Mouse (Mus musculus) embryonic stem cell, embryonic (primary cell): ENCODE data around the gene Polr1e.

Source experiments
- CTCF ChIA-PET, 4 experiments: fragments of 300-600 bp in 2 of 4; fragments of 350-600 bp in 2 of 4; sonication (Branson Sonifier 250); formaldehyde crosslinking; loops; one replicate each; lab custom pipeline; 2022; ENCODE audit warnings: inconsistent platforms in 2 of 4; lab: Charles Lee
- POLR2A ChIA-PET, 4 experiments: fragments of 300-600 bp in 2 of 4; fragments of 350-600 bp in 2 of 4; sonication (Branson Sonifier 250); formaldehyde crosslinking; loops; one replicate each; lab custom pipeline; 2022; ENCODE audit warnings: antibody characterized with exemption in 4 of 4, inconsistent platforms in 1 of 4; lab: Charles Lee

Polr1e gene

DNA sequence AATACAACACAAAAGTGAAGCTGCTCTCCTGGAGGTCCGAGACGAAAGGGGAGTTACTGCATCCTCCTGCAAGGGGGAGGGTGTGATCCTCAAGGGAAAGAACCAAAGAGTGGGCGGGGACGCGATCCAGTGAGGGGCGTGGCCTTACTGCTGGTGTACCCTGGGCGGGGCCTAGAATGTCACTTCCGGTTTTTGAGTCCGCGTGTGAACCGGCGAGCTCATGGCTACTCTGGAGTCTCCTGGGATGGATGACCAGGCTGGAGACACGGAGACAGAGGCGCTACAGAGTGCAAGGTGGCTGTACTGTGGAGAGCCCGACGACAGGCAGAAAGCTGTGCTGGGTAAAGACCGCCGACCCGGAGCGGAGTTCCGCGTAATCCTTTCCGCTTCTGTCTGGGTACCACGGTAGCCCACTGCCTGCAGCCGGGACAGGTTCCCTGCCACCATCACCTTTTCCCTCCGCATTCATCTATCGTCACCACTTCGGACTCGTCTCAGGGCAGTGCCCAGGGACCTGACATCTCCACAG is at the start of gene Polr1e:
Polr1e (plus strand) TSS at position 132 of the 529 bp plus-strand sequence.
- POLR2A ChIA-PET = interaction anchor here (0.6 to 2.1 kb wide), 30 partner anchors 8 to 850 kb away, joined by 3 to 15 read pairs (median 4); partner anchors contain the start of genes Grhpr (in 3 of the 4) and Fbxo10 (in 1 of the 4)
- CTCF ChIA-PET = interaction anchor here (0.5 to 1.3 kb wide), 12 partner anchors 27 to 560 kb away, joined by 3 to 14 read pairs (median 3); no protein-coding TSS in a partner anchor

DNA sequence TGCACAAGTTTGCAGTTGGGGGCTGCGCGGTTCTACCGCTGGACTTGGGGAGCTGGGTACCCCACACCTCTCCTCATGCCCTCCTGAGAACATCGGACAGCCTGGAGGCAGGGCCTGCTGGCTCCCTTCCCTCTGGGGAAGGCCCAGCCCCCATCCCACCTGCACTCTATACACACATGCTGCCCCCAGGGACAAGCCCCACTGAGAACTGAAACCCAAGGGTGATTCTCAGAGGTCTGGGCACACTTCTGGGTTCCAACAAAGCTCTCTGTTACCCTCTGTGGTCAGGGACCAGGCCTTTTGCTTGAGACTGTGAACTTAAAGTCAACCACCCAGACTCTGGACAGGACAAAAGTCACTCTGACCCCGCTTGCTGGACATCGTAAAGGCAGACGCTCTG is 48.3 kb upstream of the Polr1e start:
- ChIA-PET POLR2A (interaction anchor here in 2 of 4 experiments (2.6 to 3.4 kb wide), 2 partner anchors 9 to 11 kb away, joined by 7 to 8 read pairs; partner anchors contain the start of gene Grhpr (in 1 of the 2)), CTCF (interaction anchor here in 3 of 4 experiments (0.5 to 3.0 kb wide), 5 partner anchors 11 to 119 kb away, joined by 3 to 9 read pairs (median 3); partner anchors contain the start of genes Grhpr (in 1 of the 3) and Zbtb5 (in 1 of the 3))

DNA sequence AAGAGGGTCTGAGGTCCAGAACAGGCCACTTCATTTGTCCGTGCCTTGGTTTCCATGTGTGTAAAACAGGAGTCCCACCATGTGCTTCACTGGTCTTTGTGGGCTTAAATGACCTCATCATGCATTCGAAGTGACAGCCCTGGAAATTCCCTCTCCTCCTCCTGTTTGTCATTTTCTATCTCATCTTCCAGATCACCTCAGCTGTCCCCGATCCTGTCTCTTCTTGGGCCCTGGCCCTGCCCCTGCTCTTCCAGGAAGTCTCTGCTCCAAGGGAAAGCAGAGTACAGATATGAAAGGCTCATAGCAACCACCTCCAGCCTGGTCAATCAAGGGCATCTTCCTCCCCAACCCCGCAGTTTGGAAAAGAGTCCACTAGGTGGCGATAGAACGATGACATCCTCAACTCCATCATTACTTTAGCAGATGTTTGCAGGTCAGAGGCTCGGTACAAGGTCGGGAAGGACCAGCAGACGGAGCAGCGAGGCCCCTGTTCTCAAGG is 47.7 kb upstream of the Polr1e start:
- ChIA-PET POLR2A (interaction anchor here in 2 of 4 experiments (1.0 to 2.6 kb wide), 2 partner anchors 10 to 11 kb away, joined by 3 to 7 read pairs; partner anchors contain the start of gene Grhpr (in 1 of the 2)), CTCF (interaction anchor here in 2 of 4 experiments (0.6 to 3.0 kb wide), 4 partner anchors 10 to 802 kb away, joined by 3 to 9 read pairs (median 4); partner anchors contain the start of genes Grhpr (in 1 of the 2) and Zbtb5 (in 1 of the 2))

DNA sequence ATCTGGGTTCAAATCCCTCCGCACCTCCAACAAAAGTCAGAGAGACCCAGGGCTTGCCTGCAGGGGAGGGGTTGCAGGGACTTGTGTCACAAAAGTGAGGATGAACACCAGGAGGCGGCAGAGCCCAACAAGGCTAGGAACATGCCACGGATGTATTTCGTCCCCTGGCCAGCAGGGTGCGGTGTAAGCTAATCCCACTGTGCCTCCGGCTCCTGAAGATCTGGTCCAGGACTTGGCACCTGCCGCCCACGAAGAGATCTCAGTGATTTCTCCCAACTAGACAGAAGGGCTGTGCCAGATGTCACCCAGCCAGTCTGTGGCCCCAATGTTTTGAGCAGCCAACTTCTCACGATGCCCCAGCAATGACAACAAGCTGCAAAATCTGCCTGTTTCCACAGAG is 44.9 kb upstream of the Polr1e start:
- CTCF ChIA-PET = interaction anchor here (0.6 to 2.3 kb wide), 29 partner anchors 8 to 607 kb away, joined by 3 to 21 read pairs (median 4); partner anchors contain the start of genes Grhpr (in 2 of the 4), Polr1e (in 1 of the 4), Tomm5 (in 1 of the 4) and Zbtb5 (in 1 of the 4)
- POLR2A ChIA-PET = interaction anchor here in 3 of 4 experiments (0.6 to 2.3 kb wide), 6 partner anchors 8 to 800 kb away, joined by 3 to 9 read pairs (median 4); partner anchors contain the start of genes Zbtb5 (in 2 of the 3) and Grhpr (in 1 of the 3)

DNA sequence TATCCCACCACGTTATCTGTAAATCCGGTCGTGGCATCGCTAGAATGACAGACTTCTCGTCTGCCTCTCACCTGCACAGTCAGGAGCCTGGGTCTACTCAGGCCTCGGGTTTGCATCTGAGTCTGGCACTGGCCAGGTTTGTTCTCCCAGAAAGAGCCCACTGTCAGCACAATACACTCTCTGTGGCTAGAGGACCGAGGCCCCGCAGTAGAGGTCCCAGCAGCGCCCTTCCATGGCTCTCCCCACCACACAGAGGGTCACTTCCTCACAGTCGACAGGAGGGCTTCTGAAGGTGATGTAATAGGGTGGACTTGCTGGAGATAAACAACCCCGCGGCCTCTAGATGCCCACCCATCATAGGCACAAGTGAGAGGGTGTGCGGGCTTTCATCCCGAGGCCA is 44.5 kb upstream of the Polr1e start:
- CTCF ChIA-PET = interaction anchor here (0.6 to 2.3 kb wide), 26 partner anchors 8 to 607 kb away, joined by 3 to 21 read pairs (median 4); partner anchors contain the start of genes Grhpr (in 2 of the 4), Polr1e (in 1 of the 4), Tomm5 (in 1 of the 4) and Zbtb5 (in 1 of the 4)
- POLR2A ChIA-PET = interaction anchor here in 2 of 4 experiments (0.6 to 2.3 kb wide), 6 partner anchors 8 to 869 kb away, joined by 3 to 9 read pairs (median 4); partner anchors contain the start of genes Zbtb5 (in 2 of the 2) and Grhpr (in 1 of the 2)

DNA sequence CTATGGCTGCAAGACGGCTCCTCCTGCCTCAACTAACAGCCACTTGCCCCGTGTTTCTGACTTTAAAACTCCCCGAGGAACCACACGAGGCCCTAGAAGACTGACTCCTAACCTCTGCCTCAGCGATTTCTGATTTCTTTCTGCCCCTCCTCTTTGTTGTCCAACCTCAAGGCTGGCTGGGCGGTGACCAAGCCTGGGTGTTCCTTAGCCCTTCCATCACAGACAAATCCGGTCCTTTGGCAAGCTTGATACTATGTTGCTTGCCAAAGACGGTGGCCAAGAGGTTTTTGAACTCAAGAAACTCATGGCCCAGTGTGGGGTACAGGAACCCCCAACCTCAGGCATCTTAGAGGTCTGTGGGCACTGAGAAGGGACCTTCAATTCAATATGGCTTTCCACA is 44.1 kb upstream of the Polr1e start:
- ChIA-PET CTCF (interaction anchor here in 2 of 4 experiments (0.7 to 1.3 kb wide), 7 partner anchors 10 to 1602 kb away, joined by 3 to 5 read pairs (median 4); partner anchors contain the start of gene Zbtb5 (in 1 of the 2)), POLR2A (interaction anchor here in 3 of 4 experiments (0.6 to 0.8 kb wide), 6 partner anchors 10 to 869 kb away, joined by 3 to 5 read pairs (median 3); no protein-coding TSS in a partner anchor)

DNA sequence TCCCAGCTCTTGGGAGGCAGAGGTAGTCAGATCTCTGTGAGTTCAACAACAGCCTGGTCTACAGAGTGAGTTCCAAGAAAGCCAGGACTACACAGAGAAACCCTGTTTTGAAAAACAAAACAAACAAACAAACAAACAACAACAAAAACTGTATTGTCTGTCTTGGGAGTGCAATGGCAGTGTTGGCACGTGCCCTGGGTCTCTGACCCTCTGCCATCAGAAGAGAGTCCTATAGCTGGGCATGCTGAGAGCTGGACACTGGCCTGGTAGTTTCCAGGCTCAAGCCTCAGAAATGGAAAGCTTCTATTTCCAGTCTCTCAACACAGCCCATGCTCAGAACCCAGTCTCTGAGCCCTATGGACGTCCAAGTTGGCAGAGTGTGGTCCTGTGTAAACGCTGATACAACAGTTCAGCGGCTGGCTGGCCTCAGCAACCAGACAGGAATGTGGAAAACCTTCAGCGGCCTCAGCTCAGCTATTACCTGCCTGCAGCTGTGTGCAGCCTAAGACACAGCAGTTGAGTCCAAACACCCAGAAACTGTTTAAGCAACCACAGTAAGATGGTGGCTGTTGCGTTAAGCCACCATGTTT is 42.3 kb upstream of the Polr1e start:
- CTCF ChIA-PET = interaction anchor here in 3 of 4 experiments (0.7 to 1.3 kb wide), 3 partner anchors 8 to 1839 kb away, joined by 3 to 5 read pairs (median 3); no protein-coding TSS in a partner anchor
- POLR2A ChIA-PET = interaction anchor here in 1 of 4 experiments (0.7 to 2.0 kb wide), 4 partner anchors 9 to 38 kb away, joined by 3 to 5 read pairs (median 4); no protein-coding TSS in a partner anchor

DNA sequence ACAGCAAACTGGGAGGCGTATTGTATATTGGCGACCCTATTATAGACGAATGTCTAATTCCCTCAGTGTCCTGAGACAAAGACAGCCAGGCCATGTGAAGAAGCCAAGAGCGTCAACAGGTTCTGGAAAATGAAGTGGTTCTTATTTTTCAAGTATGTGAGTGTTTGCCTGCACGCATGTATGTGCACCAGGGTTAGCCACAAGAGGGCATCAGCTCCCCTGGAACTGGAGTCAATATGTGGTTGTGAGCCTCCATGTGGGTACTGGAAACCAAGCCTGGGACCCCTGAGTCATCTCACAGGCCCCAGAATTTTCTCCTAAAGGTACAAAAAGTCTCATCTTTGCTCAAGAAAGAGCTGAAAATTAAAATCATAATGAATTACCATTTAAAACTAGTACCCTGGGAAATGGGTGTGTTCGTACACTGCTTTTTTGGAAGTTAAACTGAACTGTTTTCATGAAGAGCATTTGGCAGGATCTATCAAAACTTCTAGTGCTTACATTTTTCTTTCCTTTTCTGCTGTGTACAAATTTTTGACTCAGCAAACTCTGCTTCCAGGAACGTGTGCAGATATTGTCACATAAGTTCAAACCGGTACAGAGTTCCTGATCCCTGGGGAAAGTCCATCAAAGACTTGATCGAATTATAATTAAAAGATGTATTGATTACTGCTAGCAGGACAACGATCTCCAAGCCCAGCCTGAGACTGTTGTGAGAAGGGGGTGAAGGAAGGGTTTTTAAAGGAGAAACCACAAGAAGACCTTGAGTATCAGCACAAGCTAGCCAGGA is 41.3 kb upstream of the Polr1e start:
- CTCF ChIA-PET = interaction anchor here (0.5 to 1.3 kb wide), 9 partner anchors 8 to 1111 kb away, joined by 3 to 7 read pairs (median 4); partner anchors contain the start of gene Zbtb5 (in 1 of the 4)
- POLR2A ChIA-PET = interaction anchor here in 1 of 4 experiments (1.0 to 2.0 kb wide), 4 partner anchors 8 to 37 kb away, joined by 3 to 5 read pairs (median 4); no protein-coding TSS in a partner anchor

DNA sequence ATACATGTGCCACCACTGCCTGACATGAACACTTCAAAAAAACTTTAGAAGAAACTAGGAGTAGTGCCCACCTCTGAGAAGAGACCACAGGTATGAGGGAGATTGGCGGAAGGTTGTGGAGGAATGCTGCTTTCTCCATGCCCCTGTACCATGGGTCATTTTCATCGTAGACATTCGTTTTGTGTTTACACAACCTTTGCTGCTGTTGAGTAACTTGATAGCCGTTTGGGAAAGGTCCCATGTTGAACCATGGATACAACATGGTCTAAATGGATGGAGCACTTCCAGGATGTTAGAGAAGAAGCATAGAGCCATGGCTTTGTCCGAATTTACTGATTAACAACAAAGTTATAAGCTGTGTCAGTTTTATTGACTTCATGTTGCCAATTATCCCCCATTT is 40.2 kb upstream of the Polr1e start:
- ChIA-PET POLR2A (interaction anchor here in 2 of 4 experiments (1.6 to 3.7 kb wide), 2 partner anchors 17 to 36 kb away, joined by 3 to 16 read pairs; no protein-coding TSS in a partner anchor), CTCF (interaction anchor here in 1 of 4 experiments (0.5 kb wide), 1 partner anchor 874 kb away, joined by 3 read pairs; no protein-coding TSS in a partner anchor)

DNA sequence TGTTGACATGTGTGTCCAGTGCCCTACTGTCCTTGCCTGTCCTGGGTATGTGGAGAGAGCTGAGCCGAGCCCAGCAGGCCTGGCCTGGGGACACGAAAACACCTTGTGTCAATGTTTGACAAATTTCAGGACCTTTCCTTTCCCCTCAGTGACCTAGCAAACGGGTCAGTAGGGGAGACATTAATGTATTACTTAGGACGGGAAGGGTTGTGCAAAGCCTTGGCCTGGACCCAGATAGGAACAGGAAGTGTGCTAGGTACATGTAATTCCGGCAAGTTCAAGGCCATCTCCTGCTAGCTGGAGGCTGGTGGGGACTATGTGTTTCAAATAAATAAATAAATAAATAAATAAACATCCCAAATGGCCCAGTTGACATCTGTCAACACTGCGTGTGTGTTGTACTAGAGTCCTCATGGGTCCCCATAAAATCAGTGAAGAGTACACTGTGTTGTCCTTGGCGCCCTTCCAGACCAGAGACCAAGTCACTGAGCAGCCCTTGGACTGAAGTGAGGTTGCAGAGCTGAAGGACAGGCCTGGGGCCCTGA is 38.5 kb upstream of the Polr1e start:
- CTCF ChIA-PET = interaction anchor here in 3 of 4 experiments (0.6 to 2.0 kb wide), 3 partner anchors 10 to 51 kb away, joined by 3 to 9 read pairs (median 5); no protein-coding TSS in a partner anchor

DNA sequence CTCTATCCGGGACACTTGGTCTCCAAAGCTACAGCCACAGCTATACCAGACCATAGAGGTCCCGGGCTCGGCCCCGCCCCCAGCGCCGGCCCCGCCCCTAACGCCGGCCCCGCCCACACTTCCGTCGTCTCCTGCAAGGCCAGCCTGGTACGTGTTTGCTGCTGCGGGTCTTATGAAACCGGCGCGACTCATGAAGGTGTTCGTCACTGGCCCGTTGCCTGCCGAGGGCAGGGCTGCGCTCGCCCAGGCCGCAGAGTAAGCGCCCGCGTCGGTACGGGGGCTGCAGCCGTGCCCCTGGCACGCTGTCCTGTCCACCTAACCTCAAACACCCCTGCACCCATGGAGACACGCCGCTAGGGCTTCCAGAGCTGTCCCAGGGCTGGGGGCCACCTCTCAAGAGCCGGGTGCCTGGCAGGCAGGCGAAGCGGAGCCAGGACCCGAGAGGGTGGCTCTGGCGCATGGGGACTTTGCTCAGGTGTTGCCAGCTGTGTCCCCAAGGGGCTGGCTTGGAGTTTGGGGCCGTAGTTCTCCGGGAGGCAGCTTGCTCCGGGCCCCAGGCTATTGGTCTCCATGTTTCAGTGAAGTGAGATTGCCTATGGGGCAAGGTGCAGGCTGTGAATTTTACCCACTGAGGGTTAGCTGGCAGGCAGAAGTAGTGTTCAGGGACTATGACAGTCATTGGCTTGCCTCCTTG is 37.0 kb upstream of the Polr1e start, which contains the start of gene Grhpr:
Grhpr (plus strand) TSS at position 116 of the 694 bp plus-strand sequence.
- CTCF ChIA-PET = interaction anchor here in 3 of 4 experiments (0.5 to 3.2 kb wide), 12 partner anchors 8 to 550 kb away, joined by 3 to 10 read pairs (median 4); partner anchors contain the start of gene Zbtb5 (in 1 of the 3)
- POLR2A ChIA-PET = interaction anchor here (0.6 to 3.7 kb wide), 27 partner anchors 8 to 315 kb away, joined by 3 to 24 read pairs (median 4); partner anchors contain the start of genes Polr1e (in 3 of the 4), Zbtb5 (in 3 of the 4), Tomm5 (in 1 of the 4) and Trmt10b (in 1 of the 4)

More for the DNA sequence above, 38.5 kb upstream of the Polr1e start:
- POLR2A ChIA-PET = interaction anchor here in 3 of 4 experiments (0.7 to 3.7 kb wide), 9 partner anchors 9 to 45 kb away, joined by 3 to 24 read pairs (median 5); partner anchors contain the start of genes Polr1e (in 1 of the 3) and Zbtb5 (in 1 of the 3)

DNA sequence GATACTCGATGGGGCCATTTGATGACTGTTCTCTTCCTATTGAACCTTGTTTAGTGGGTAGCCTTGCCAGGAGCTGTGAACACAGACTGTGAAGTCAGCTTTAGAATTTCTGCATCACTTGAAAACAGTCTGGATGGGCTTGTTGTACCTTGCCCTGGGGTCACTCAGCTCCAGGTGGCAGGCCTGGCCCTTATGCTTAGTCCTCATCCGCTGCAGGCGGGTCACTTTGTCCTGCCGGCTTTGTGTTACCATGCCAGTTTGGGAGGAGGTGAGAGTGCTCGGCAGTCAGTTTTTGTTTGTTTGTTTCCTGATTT is 36.5 kb upstream of the Polr1e start:
- ChIA-PET POLR2A (interaction anchor here in 3 of 4 experiments (0.8 to 3.7 kb wide), 16 partner anchors 9 to 315 kb away, joined by 3 to 24 read pairs (median 5); partner anchors contain the start of genes Polr1e (in 2 of the 3), Zbtb5 (in 2 of the 3), Tomm5 (in 1 of the 3) and Trmt10b (in 1 of the 3)), CTCF (interaction anchor here in 2 of 4 experiments (0.9 to 3.2 kb wide), 7 partner anchors 9 to 30 kb away, joined by 3 to 10 read pairs (median 7); partner anchors contain the start of gene Zbtb5 (in 1 of the 2))

DNA sequence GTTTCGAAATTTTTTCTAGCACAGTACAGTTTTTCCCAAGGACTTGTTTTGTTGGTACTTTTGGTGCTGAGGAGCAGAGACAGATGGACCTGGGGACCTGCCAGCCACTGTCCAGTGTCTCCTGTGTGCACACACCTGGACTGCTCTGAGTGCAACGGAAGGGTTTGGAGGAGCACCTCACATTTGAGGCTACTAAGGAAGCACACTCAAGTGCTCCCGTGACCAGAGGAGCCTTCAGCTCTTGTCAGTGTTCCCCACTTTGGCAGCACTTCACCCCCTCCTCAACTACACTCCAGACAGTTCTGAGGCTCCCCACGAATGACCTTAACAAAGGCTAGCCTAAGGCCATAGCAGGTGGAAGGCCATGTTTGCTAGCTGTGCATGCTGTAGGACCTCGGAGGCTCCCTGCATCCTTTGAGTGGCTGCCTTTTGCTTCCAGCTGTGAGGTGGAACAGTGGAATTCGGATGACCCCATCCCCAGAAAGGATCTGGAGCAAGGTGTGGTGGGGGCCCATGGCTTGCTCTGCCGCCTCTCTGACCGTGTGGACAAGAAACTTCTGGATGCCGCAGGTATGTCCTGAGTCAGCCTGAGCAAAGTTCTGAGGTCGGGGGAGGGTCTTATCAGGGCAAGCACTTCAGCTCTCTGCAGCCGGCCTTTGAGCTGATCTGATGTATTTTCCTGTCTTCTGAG is 35.8 kb upstream of the Polr1e start:
- ChIA-PET CTCF (interaction anchor here in 2 of 4 experiments (1.1 to 3.2 kb wide), 3 partner anchors 9 to 30 kb away, joined by 3 to 10 read pairs (median 7); no protein-coding TSS in a partner anchor), POLR2A (interaction anchor here in 3 of 4 experiments (0.7 to 3.6 kb wide), 9 partner anchors 10 to 428 kb away, joined by 3 to 18 read pairs (median 4); partner anchors contain the start of genes Polr1e (in 2 of the 3) and Zbtb5 (in 1 of the 3))

DNA sequence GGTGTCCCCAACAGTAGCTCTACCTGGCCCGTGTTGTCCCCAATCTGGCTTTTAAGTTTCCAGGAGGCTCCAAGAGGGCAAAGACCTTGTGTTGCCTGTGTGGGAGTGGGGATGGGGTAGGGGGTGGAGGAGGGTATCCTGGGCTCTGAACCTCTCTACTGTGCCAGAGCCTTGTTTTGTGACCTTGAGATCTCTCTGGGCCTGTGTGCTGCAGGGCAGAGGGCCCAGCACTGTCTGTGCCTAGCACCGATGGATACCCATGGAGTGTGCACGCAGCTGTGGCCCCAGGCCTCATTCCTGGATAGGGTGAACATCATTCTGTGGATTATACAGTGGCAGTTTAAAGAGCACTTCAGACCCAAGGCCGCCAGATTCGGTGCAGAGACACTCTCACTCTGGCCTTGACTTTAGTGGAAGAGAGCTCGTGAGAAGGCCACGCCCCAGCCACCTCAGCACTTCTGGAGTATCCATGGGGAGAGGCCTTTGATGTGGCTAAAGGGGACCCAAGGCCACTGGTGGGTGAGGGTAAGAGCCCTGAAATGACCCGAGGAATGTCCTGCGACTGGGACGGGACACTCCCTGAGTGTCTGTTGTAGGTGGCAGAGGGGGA is 35.1 kb upstream of the Polr1e start:
- CTCF ChIA-PET = interaction anchor here in 2 of 4 experiments (0.6 to 3.2 kb wide), 3 partner anchors 10 to 1947 kb away, joined by 3 to 10 read pairs (median 3); no protein-coding TSS in a partner anchor
- POLR2A ChIA-PET = interaction anchor here in 3 of 4 experiments (0.7 to 3.6 kb wide), 7 partner anchors 14 to 427 kb away, joined by 3 to 21 read pairs (median 4); partner anchors contain the start of gene Zbtb5 (in 2 of the 3)
